Mouse (Mus musculus): ENCODE data around the gene Zfp772.
A peak's percentile ranks its signal among the peaks of the same experiment; 100 is the strongest.
"Not testable (repeated sequence)": the region's sequence is repeated elsewhere in the genome, so short reads cannot be mapped to it uniquely, and the experiment has no call there.

The Zfp772 gene

DNA sequence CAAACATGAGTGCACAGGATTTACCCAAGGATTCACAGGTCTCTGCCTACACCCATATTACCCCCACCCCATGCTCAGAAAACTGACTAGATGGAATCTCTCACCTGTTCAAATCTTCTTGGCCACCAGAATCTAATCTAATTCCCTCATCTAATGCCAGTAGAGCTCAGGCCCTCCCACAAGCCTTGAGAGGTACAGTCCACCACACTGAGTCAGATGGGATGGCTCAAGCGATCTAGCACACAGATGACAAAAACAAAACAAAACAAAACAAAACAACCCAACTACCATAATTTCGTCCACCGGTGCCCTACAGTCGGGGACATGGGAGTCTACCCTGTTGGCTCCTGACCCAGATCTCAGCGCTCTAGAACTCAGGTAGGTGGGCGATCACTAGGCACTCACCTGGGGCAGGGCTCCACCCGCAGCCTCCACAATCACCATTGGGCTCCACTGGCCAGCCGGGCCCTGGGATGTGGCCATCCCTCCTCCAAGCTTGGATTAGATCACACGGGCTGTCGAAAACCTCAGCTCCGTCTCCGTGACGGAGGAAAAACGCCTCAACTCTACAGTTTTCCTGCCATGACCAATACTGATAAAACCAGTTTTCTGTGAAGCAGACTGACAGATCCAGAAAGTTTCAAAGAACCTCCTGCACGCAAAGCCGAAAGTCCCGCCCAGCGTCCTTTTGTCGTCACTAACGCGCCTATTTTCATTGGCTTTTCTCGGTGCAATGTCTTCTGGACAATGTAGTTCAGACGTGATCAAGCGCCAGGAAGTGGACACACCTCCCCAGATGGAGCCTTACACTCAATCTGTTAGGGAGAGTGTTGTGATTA is at the start of gene Zfp772:
TSS of gene Zfp772 (minus strand) at position 686 of the 839 bp plus-strand sequence.
- not testable (repeated sequence) for DNase-seq (ENCODE audit: extremely low spot score, low read depth, low spot score)

DNA sequence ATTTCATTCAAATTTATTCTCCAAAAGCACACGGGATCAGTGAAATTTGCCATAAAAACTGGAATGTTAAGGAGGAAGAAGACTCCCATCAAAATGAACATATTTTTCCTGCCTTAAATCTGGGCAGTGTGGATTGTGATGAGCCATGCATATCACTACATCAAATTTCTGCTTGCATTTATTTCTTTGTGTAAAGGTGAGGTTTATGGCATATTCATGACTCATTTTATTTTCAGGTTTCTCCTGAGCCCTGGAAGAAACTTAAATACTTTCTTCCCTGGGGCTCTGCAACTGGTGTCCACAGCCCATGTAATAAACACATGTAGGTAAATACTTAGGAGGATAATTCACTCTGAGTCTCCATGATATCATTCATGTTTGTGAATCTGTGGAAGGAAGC is 37.4 kb upstream of the Zfp772 start, which contains the start of gene Vmn2r29:
TSS of gene Vmn2r29 (minus strand) at position 101 of the 400 bp plus-strand sequence.
- not testable (repeated sequence) for DNase-seq (ENCODE audit: extremely low spot score, low read depth, low spot score)

DNA sequence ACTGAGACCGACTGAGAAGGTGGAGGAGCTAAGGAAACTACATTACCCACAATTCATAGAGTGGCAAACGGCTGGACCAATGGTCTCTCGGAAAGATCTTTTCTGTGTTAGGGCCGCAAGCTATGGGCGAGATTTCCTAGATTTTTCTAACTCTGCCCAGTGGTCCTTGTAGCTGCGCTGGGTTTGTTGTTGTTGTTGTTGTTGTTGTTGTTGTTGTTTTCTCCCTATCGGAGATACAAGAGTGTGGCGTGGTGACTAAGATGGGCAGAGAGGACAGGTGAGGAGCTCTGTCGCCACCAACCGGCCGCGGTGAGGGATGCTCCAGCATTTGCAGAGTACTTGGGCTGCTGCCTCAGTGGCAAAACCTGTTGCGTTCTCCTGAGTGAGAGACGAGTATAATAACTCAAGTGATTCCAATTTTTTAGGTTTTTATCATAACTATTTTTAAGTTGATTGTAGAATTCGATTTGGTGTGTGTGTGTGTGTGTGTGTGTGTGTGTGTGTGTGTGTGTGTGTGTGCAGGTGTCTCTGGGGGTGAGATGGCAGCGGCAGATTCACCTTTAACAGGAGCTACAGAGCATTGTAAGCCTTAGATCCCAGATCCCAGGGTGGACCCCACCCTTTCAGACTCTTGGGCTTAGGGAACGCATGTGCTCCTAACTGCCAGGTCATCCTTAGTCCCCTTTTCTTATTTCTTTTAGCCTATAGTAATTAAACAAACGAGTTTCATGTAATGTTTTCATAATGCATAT is 21.4 kb downstream of the Zfp772 start:
- peak; percentile 39 for DNase-seq (ENCODE audit: extremely low spot score, low read depth, low spot score)

DNA sequence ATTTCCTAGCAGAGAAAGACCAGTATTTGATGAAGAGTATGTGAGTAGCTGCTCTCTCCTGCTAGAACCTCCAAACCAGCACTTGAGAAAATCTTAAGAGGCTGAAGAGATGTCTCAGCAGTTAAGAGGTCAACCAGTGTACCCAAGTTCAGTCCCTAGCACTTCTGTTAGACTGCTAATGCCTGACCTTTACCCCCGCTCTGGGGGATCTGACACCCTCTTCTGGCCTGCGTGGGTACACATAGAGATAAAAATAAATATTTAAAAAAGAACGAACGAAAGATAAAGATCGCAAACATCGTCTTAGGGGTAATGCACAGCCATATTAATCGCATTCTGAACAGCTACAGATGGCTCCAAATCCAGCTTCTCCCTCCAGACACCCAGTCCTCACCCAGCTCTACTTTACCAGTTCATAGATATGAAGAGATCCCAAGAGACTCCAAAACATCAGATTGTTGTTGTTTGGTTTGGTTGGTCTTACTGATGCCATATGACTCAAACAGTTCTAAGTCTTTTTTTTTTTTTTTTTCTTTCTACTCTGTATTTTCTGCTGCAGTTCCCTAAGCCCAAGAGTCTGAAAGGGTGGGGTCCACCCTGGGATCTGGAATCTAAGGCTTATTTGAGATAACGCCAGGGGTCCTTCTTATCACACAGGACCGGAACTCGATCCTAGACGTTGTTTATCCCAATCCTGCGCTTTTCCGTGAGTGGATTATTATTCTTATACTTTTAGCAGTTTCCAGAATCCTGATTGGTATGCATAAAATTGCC is 22.2 kb downstream of the Zfp772 start:
- DNase-seq (ENCODE audit: extremely low spot score, low read depth, low spot score): no peak

DNA sequence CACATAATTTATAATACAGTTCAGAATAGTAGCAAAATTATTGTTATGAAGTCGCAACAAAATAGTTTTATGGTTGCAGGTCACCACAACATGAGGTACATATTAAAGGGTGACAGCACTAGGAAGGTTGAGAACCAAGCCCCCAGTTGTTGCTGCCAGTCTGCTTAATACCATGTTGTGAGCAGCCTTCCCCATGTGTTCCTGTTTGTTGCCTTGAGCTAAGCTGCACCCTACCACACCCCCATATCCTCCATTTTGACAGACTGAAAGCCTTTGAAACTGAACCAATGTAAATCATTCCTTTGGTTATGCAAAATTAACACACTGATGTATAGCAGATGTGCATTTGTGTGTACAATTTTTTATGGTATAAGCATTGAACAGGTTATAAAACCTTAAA is 23.9 kb downstream of the Zfp772 start:
- no peak for DNase-seq (ENCODE audit: extremely low spot score, low read depth, low spot score)

DNA sequence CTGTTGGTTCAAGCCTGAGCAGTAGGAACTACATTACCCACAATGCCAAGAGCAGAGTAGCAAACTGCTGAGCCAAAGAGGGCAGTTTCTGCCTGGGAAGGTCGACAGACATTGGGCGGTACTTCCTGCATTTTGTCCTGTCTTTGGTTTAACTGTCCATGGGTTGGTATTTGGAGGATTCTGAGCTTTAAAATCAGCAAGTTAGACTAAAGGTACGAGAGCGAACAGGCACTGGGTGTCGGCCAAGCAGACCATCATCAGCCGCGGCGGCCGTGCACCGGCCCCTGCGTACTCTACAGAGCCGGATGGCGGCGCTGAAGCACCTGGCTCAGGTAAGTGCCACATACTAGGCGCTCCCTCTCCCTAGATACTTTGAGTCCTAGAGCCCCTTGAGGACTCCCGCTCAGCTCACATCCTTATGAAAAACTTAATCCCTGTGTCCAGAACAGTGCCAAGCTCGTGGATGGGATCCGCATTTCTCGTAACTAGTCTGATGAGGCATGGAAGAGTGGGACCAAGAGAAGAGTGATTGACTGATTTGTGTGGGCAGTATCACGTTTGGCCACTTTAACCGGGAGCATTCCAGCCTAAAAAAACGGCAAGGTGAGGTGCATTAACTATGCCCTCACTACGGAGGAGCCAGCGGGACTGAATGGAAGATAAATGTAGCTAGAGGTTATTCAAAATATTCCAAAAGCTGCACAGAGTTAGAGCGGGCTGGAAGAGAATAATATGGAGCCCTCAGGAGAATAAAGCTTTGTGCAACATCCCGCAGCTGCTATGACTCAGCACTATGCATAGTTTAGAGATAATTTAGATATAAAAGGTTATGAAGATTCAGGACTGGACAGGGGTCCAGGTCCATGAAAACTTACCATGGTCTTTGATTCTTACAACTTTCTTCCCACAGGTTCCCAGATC is 38.3 kb downstream of the Zfp772 start, which contains the start of gene Zfp418:
TSS of gene Zfp418 (plus strand) at position 104 of the 921 bp plus-strand sequence.
- DNase-seq (ENCODE audit: extremely low spot score, low read depth, low spot score): no peak

Measured in hindlimb bud, embryonic 11.5 days (tissue).